Mouse (Mus musculus) G1E (cell line): ENCODE data around the gene Ccser1. TPM values are rescaled to one million over a fixed set of nuclear protein-coding genes. Genes with fewer than 3 reads are reported as not detected.

Experiments
- ATAC-seq: 2 replicates; pipeline ENCODE4 v1.8.0; 2016; ENCODE audit warnings: mild to moderate bottlenecking; ENCODE audit not compliant: insufficient number of reproducible peaks, poor library complexity, low FRiP score, severe bottlenecking; ENCODE audit errors: extremely low read depth
- DNase-seq: peaks from one replicate; pipeline ENCODE4 v3.0.0; 2012; ENCODE audit warnings: low spot score
- H3K27me3 ChIP-seq: 2 replicates; pipeline ENCODE4 v1.6.1; 2012; ENCODE audit warnings: mild to moderate bottlenecking, low read length, inconsistent platforms; ENCODE audit not compliant: insufficient read depth
- H3K36me3 ChIP-seq: replicated peaks from 2 replicates; pipeline ENCODE3; 2012; ENCODE audit warnings: mild to moderate bottlenecking, inconsistent platforms
- H3K4me1 ChIP-seq: 2 replicates; pipeline ENCODE4 v1.6.1; 2012; ENCODE audit warnings: low read depth, low read length, inconsistent platforms, mixed read lengths; ENCODE audit not compliant: insufficient read depth
- H3K4me3 ChIP-seq: 2 replicates; pipeline ENCODE4 v1.5.1; 2012; ENCODE audit warnings: low read depth, mild to moderate bottlenecking, inconsistent platforms, low read length, moderate library complexity, mixed read lengths
- H3K9me3 ChIP-seq: replicated peaks from 2 replicates; pipeline ENCODE4 v1.6.1; 2012; ENCODE audit warnings: inconsistent platforms
- CTCF ChIP-seq: IDR thresholded peaks from 2 replicates; pipeline ENCODE4 v1.5.1; 2012; ENCODE audit warnings: low read depth, low read length, inconsistent platforms, mixed read lengths
- GATA1 ChIP-seq: IDR thresholded peaks from 2 replicates; pipeline ENCODE4 v1.6.1; 2012; ENCODE audit warnings: borderline replicate concordance, low read length, inconsistent platforms, mixed read lengths
- GATA2 ChIP-seq: IDR thresholded peaks from 2 replicates; pipeline ENCODE4 v1.6.1; 2012; ENCODE audit warnings: low read depth, low read length, inconsistent platforms, borderline replicate concordance
- POLR2AphosphoS5 ChIP-seq: IDR thresholded peaks from 2 replicates; pipeline ENCODE4 v1.6.1; 2012; ENCODE audit warnings: low read depth, low read length, inconsistent platforms; ENCODE audit not compliant: insufficient replicate concordance
- TAL1 ChIP-seq: conservative IDR thresholded peaks from 2 replicates; pipeline ENCODE4 v1.6.1; 2012; ENCODE audit warnings: low read depth, low read length, inconsistent platforms, mixed read lengths
- polyA plus RNA-seq: library from polyadenylated mRNA; stranded (reverse); fragments of >175 nt; gene quantifications from 2 replicates; pipeline ENCODE4 v1.2.3, GENCODE M21; 2012
- total RNA-seq, 2 experiments: library from RNA; stranded (forward) in 1 of 2; stranded (reverse) in 1 of 2; fragments of 200-1000 nt in 1 of 2; fragments of >200 nt in 1 of 2; fragmentation: Nextera tagmentation in 1 of 2; gene quantifications; 2 replicates each; pipeline ENCODE4 v1.2.3; 2014 to 2017

The Ccser1 gene
- total and polyA plus RNA-seq, 3 experiments = 0.11 TPM; not detected in 2

DNA sequence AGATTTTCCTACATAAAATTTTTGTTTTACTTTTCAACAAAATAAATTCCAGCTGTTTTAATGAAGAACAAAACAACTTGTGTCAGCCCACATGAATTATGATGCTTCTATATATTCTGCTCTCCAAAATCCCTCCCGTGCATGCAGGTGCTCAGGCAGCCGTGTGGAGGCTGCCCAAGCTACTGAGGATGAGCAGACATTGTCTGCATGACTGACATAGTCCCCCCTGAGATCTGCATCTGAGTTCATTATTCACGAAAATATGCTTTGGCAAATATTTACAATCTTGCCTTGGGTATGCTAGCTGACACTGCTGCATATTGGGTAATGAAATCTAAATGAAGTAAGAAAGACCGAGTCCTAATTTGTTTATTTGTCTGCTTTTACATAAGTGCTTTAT is 718.1 kb downstream of the Ccser1 start:
- no peak for DNase-seq
- TF ChIP-seq TAL1 = no peak
- no peak for TF ChIP-seq GATA1
- no peak for TF ChIP-seq POLR2AphosphoS5
- no peak for TF ChIP-seq CTCF
- TF ChIP-seq GATA2 = no peak
- Histone ChIP-seq H3K4me3 (no peak overlapping the region), H3K9me3 (no peaks in the 10 kb centered on the region), H3K4me1 (no peaks in the 10 kb centered on the region), H3K36me3 (no peaks in the 10 kb centered on the region), H3K27me3 (no peaks in the 10 kb centered on the region)
- no peak for ATAC-seq

DNA sequence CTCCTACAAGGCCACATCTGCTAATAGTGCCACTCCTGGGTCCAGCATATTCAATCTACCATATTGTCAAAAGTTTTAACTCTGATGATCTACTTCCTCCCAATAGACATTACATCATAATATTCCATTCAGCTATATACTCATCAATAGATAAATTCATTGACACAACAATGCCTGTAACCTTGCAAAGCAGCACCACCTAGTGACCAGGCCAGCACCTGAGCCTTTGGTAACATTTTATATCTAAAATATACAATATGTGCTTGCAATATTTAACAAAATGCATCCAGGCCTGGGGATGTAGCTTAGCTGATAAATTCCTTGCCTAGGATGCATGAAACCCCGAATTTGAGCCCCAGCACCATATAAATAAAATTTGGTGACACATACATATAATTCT is 722.6 kb downstream of the Ccser1 start:
- Histone ChIP-seq H3K4me3 (no peak overlapping the region), H3K9me3 (no peaks in the 10 kb centered on the region), H3K36me3 (no peaks in the 10 kb centered on the region), H3K4me1 (no peaks in the 10 kb centered on the region), H3K27me3 (no peaks in the 10 kb centered on the region)
- no peak for DNase-seq
- no peak for ATAC-seq
- TF ChIP-seq GATA2 = no peak
- no peak for TF ChIP-seq GATA1
- TF ChIP-seq POLR2AphosphoS5 = no peak
- TF ChIP-seq CTCF = no peak
- TF ChIP-seq TAL1 = no peak

DNA sequence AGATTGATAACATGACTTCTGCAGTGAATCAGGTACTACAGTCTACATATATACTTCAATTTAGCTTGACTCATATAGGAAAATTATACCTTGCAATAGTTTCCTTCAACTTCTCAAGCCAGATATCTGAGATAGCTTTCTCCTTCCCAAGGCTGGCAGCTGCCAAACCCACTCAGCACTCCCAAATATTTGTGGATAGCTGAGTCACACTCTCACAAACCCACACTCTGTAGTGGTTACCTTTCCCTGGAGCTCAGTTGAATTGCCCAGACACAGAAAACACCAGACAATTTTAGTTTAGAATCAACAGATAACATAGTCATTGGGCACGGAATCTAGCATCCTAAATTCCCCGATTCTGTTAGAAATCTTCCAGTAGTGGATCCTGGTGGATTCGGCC is 732.8 kb downstream of the Ccser1 start:
- H3K27me3 ChIP-seq = no peaks in the 10 kb centered on the region
- H3K4me1 ChIP-seq = no peaks in the 10 kb centered on the region
- ATAC-seq (no peak), DNase-seq (no peak)
- H3K4me3 ChIP-seq = no peak overlapping the region
- TF ChIP-seq GATA2 (no peak), CTCF (no peak), GATA1 (no peak), TAL1 (no peak), POLR2AphosphoS5 (no peak)
- no peaks in the 10 kb centered on the region for H3K36me3 ChIP-seq
- no peaks in the 10 kb centered on the region for H3K9me3 ChIP-seq

- Histone ChIP-seq H3K36me3 (no peaks in the 10 kb centered on the region), H3K27me3 (no peaks in the 10 kb centered on the region), H3K4me3 (no peak overlapping the region), H3K4me1 (no peaks in the 10 kb centered on the region), H3K9me3 (no peaks in the 10 kb centered on the region)
- no peak for DNase-seq
- no peak for ATAC-seq
- TF ChIP-seq TAL1 (no peak), GATA2 (no peak), POLR2AphosphoS5 (no peak), GATA1 (no peak), CTCF (no peak)
Observed at GRCm38 (mm10) chr6:61931622-61932021, 751.5 kb downstream of the Ccser1 start.

DNA sequence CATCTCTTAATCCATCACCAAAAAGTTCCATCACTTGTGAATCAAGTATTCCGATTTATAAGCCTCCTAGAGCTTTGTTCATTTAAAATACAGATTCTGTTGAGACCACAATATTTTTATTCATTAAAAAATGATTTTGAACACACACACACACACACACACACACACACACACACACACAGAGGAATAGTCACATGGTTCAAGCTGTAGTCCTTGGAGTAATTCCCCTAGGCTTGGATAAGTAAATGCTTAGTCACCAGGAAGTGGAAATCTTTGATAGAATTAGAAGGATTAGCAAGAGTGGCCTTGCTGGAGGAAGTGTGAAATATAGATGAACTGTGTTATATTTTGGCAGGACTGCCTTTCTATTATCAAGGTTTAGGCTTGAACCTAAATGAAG is 756.5 kb downstream of the Ccser1 start:
- no peak for DNase-seq
- TF ChIP-seq CTCF (no peak), POLR2AphosphoS5 (no peak), GATA2 (no peak), GATA1 (no peak), TAL1 (no peak)
- Histone ChIP-seq H3K4me3 (no peak overlapping the region), H3K36me3 (no peaks in the 10 kb centered on the region), H3K4me1 (no peaks in the 10 kb centered on the region), H3K9me3 (no peaks in the 10 kb centered on the region), H3K27me3 (no peaks in the 10 kb centered on the region)
- no peak for ATAC-seq

- Histone ChIP-seq H3K4me3 (no peak overlapping the region), H3K36me3 (no peaks in the 10 kb centered on the region), H3K9me3 (no peaks in the 10 kb centered on the region), H3K4me1 (no peaks in the 10 kb centered on the region), H3K27me3 (no peaks in the 10 kb centered on the region)
- no peak for TF ChIP-seq POLR2AphosphoS5
- TF ChIP-seq CTCF = no peak
- no peak for TF ChIP-seq GATA2
- no peak for TF ChIP-seq GATA1
- no peak for TF ChIP-seq TAL1
- ATAC-seq (no peak), DNase-seq (no peak)
Observed at GRCm38 (mm10) chr6:61939236-61939635, 759.1 kb downstream of the Ccser1 start.

- DNase-seq (no peak), ATAC-seq (no peak)
- Histone ChIP-seq H3K9me3 (no peaks in the 10 kb centered on the region), H3K27me3 (no peaks in the 10 kb centered on the region), H3K4me3 (no peak overlapping the region), H3K4me1 (no peaks in the 10 kb centered on the region), H3K36me3 (no peaks in the 10 kb centered on the region)
- no peak for TF ChIP-seq POLR2AphosphoS5
- TF ChIP-seq GATA1 = no peak
- TF ChIP-seq GATA2 = no peak
- TF ChIP-seq CTCF = no peak
- no peak for TF ChIP-seq TAL1
Observed at GRCm38 (mm10) chr6:61953703-61954102, 773.6 kb downstream of the Ccser1 start.
